Mouse (Mus musculus): ENCODE results near the gene Piwil1. TPM values are rescaled to one million over a fixed set of nuclear protein-coding genes. Genes with fewer than 3 reads are reported as not detected.
"Not testable (repeated sequence)": the region's sequence is repeated elsewhere in the genome, so short reads cannot be mapped to it uniquely, and the experiment has no call there.

The Piwil1 gene
- total RNA-seq, 1 experiment from 2014 or later, result not detected

GRCm38 (mm10) chr5:128704134-128704904, 2.0 kb downstream of the Piwil1 start:
- no peak for ATAC-seq (replicated peaks in 1 of 2; ENCODE audit: insufficient read depth in 1 of 2, low FRiP score in 2 of 2, low TSS enrichment in 1 of 2, low read depth in 1 of 2, poor library complexity in 2 of 2, severe bottlenecking in 2 of 2)

GRCm38 (mm10) chr5:128706467-128706866, 4.1 kb downstream of the Piwil1 start:
- ATAC-seq (replicated peaks in 1 of 2; ENCODE audit: insufficient read depth in 1 of 2, low FRiP score in 2 of 2, low TSS enrichment in 1 of 2, low read depth in 1 of 2, poor library complexity in 2 of 2, severe bottlenecking in 2 of 2), result no peak

- no peak for ATAC-seq (replicated peaks in 1 of 2; ENCODE audit: insufficient read depth in 1 of 2, low FRiP score in 2 of 2, low TSS enrichment in 1 of 2, low read depth in 1 of 2, poor library complexity in 2 of 2, severe bottlenecking in 2 of 2)
Observed at GRCm38 (mm10) chr5:128707271-128707670, 4.9 kb downstream of the Piwil1 start.

- ATAC-seq (replicated peaks in 1 of 2; ENCODE audit: insufficient read depth in 1 of 2, low FRiP score in 2 of 2, low TSS enrichment in 1 of 2, low read depth in 1 of 2, poor library complexity in 2 of 2, severe bottlenecking in 2 of 2), result no peak
Observed at GRCm38 (mm10) chr5:128708929-128709328, 6.6 kb downstream of the Piwil1 start.

- ATAC-seq (replicated peaks in 1 of 2; ENCODE audit: insufficient read depth in 1 of 2, low FRiP score in 2 of 2, low TSS enrichment in 1 of 2, low read depth in 1 of 2, poor library complexity in 2 of 2, severe bottlenecking in 2 of 2), result no peak
Observed at GRCm38 (mm10) chr5:128710596-128710995, 8.3 kb downstream of the Piwil1 start.

- no peak for ATAC-seq (replicated peaks in 1 of 2; ENCODE audit: insufficient read depth in 1 of 2, low FRiP score in 2 of 2, low TSS enrichment in 1 of 2, low read depth in 1 of 2, poor library complexity in 2 of 2, severe bottlenecking in 2 of 2)
Observed at GRCm38 (mm10) chr5:128711847-128712246, 9.5 kb downstream of the Piwil1 start.

- ATAC-seq (replicated peaks in 1 of 2; ENCODE audit: insufficient read depth in 1 of 2, low FRiP score in 2 of 2, low TSS enrichment in 1 of 2, low read depth in 1 of 2, poor library complexity in 2 of 2, severe bottlenecking in 2 of 2), result no peak
Observed at GRCm38 (mm10) chr5:128715171-128715570, 12.8 kb downstream of the Piwil1 start.

- not testable (repeated sequence) for ATAC-seq (replicated peaks in 1 of 2; ENCODE audit: insufficient read depth in 1 of 2, low FRiP score in 2 of 2, low TSS enrichment in 1 of 2, low read depth in 1 of 2, poor library complexity in 2 of 2, severe bottlenecking in 2 of 2)
Observed at GRCm38 (mm10) chr5:128720461-128720860, 18.1 kb downstream of the Piwil1 start.

- ATAC-seq (replicated peaks in 1 of 2; ENCODE audit: insufficient read depth in 1 of 2, low FRiP score in 2 of 2, low TSS enrichment in 1 of 2, low read depth in 1 of 2, poor library complexity in 2 of 2, severe bottlenecking in 2 of 2), result no peak
Observed at GRCm38 (mm10) chr5:128729341-128729740, 27.0 kb downstream of the Piwil1 start.

GRCm38 (mm10) chr5:128730634-128731033, 28.3 kb downstream of the Piwil1 start:
- ATAC-seq (replicated peaks in 1 of 2; ENCODE audit: insufficient read depth in 1 of 2, low FRiP score in 2 of 2, low TSS enrichment in 1 of 2, low read depth in 1 of 2, poor library complexity in 2 of 2, severe bottlenecking in 2 of 2), result no peak

GRCm38 (mm10) chr5:128732416-128733014, 30.2 kb downstream of the Piwil1 start:
- ATAC-seq (replicated peaks in 1 of 2; ENCODE audit: insufficient read depth in 1 of 2, low FRiP score in 2 of 2, low TSS enrichment in 1 of 2, low read depth in 1 of 2, poor library complexity in 2 of 2, severe bottlenecking in 2 of 2), result no peak

- ATAC-seq (replicated peaks in 1 of 2; ENCODE audit: insufficient read depth in 1 of 2, low FRiP score in 2 of 2, low TSS enrichment in 1 of 2, low read depth in 1 of 2, poor library complexity in 2 of 2, severe bottlenecking in 2 of 2), result peak; percentile 62 to 75; a peak in 3 of 4 replicates
Observed at GRCm38 (mm10) chr5:128733955-128734354, 31.6 kb downstream of the Piwil1 start.

- no peak for ATAC-seq (replicated peaks in 1 of 2; ENCODE audit: insufficient read depth in 1 of 2, low FRiP score in 2 of 2, low TSS enrichment in 1 of 2, low read depth in 1 of 2, poor library complexity in 2 of 2, severe bottlenecking in 2 of 2)
Observed at GRCm38 (mm10) chr5:128735921-128736320, 33.6 kb downstream of the Piwil1 start.

- no peak for ATAC-seq (replicated peaks in 1 of 2; ENCODE audit: insufficient read depth in 1 of 2, low FRiP score in 2 of 2, low TSS enrichment in 1 of 2, low read depth in 1 of 2, poor library complexity in 2 of 2, severe bottlenecking in 2 of 2)
Observed at GRCm38 (mm10) chr5:128739168-128739837, 37.0 kb downstream of the Piwil1 start.

GRCm38 (mm10) chr5:128739838-128740171, 37.5 kb downstream of the Piwil1 start:
- no peak for ATAC-seq (replicated peaks in 1 of 2; ENCODE audit: insufficient read depth in 1 of 2, low FRiP score in 2 of 2, low TSS enrichment in 1 of 2, low read depth in 1 of 2, poor library complexity in 2 of 2, severe bottlenecking in 2 of 2)

GRCm38 (mm10) chr5:128744351-128744750, 42.0 kb downstream of the Piwil1 start:
- no peak for ATAC-seq (replicated peaks in 1 of 2; ENCODE audit: insufficient read depth in 1 of 2, low FRiP score in 2 of 2, low TSS enrichment in 1 of 2, low read depth in 1 of 2, poor library complexity in 2 of 2, severe bottlenecking in 2 of 2)

GRCm38 (mm10) chr5:128745206-128745605, 42.9 kb downstream of the Piwil1 start:
- no peak for ATAC-seq (replicated peaks in 1 of 2; ENCODE audit: insufficient read depth in 1 of 2, low FRiP score in 2 of 2, low TSS enrichment in 1 of 2, low read depth in 1 of 2, poor library complexity in 2 of 2, severe bottlenecking in 2 of 2)

GRCm38 (mm10) chr5:128746261-128746660, 43.9 kb downstream of the Piwil1 start:
- no peak for ATAC-seq (replicated peaks in 1 of 2; ENCODE audit: insufficient read depth in 1 of 2, low FRiP score in 2 of 2, low TSS enrichment in 1 of 2, low read depth in 1 of 2, poor library complexity in 2 of 2, severe bottlenecking in 2 of 2)

Measured in hematopoietic stem cell, adult 5-6 weeks (primary cell).